Mouse (Mus musculus) duodenum, adult 2 months (tissue): ENCODE results near the gene Dbndd1. TPM values are rescaled to one million over a fixed set of nuclear protein-coding genes. Genes with fewer than 3 reads are reported as not detected.

Source experiments
- polyA plus RNA-seq: library from polyadenylated mRNA; depleted of rRNA; stranded (reverse); fragments of >200 nt; gene quantifications from 2 replicates; pipeline ENCODE4 v1.2.3, GENCODE M21; 2012; ENCODE audit warnings: low replicate concordance; rRNA removed

The Dbndd1 gene
- 0.12 and 0.57 TPM in 2 replicates for polyA plus RNA-seq

DNA sequence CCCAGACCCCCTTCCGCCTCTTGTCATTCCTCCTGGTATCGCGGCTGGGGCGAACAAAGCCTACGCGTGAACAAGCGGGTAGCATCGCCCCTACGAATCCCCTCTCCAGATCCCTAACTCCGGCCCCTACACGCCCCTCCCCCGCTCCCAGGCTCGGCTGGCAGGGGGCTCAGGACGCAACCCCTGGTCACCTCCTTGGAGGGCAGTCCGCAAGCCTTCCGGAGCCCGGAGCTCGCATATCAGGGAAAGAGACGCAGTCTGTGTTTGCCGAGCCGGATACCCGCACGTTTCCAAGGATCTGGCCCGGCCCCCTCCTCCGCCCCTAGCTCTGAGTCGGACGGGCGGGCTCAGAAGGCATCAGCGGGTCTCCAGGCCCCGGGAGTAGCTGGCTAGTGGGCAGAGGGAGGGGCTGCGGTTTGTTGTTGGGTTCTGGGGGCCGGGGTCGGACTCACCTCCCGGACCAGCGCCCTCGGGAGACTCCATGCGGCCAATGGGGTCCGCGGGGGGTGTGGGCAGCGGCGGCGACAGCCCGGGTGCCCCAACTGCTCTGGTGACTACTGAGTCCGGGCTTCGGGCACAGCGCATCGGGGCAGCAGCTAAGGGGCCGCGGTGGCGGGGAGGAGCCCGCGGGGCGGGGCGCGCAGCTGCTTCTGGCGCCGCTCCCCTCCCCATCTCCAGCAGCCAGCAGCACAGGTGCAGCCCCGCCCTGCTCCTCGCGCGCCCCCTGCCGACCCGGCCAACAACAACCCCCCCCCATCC is at the start of gene Dbndd1:
Gene Dbndd1, minus strand, starts transcription at position 683 of the 759 bp plus-strand sequence.

DNA sequence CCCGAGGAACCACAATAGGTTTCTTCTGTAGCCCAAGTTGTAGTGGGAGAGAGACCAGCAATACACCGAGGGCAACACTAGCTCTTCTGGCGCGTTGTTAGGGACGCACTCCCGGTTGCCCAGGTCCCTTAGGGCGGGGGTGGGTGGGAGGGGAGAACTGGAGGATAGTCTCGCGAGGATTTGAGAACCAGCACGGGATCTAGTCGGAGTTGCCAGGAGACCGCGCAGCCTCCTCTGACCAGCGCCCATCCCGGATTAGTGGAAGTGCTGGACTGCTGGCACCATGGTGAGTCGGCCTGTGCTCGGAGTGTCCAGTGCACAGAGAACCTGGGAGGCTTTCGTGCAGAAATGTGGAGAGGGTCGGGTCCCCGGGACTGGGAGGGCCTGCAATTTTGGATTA is 3.4 kb upstream of the Dbndd1 start, which contains the start of gene Gas8:
Gene Gas8, plus strand, starts transcription at position 168 of the 400 bp plus-strand sequence.

DNA sequence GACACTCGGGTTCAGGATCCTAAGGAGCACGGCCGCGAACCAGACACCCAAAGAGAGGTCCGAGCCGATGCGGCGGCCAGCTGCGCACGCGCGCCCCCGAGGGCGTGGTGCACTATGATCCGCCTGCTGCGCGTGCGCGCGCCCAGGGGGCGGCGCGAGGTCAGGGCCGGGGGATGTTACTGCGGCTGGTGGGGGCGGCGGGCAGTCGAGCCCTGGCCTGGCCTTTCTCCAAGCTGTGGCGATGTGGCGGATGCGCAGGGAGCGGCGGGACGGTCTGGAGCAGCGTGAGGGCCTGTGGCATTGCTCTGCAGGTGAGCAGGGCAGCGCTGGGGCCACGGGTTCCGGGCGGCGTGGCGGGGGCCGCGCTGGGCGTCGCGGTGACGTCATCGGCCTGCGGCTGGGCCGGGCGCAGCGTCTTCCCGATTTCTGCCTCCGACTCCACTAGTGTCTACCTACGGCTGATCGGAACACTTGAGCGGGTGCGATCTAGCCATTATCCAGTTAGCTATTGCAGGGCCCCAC is 37.5 kb downstream of the Dbndd1 start, which contains the start of gene Afg3l1:
Gene Afg3l1, plus strand, starts transcription at position 167 of the 522 bp plus-strand sequence.

Other genes with a start within 250 kb of the Dbndd1 start
- gene Fanca, start 196.9 kb downstream of the Dbndd1 start, polyA plus RNA-seq, result 19.5 and 32.4 TPM in 2 replicates
- gene Spire2, start 182.8 kb downstream of the Dbndd1 start, polyA plus RNA-seq, result 27.8 and 46.5 TPM in 2 replicates
- 99.9 and 118 TPM in 2 replicates for gene Tcf25, start 141.7 kb downstream of the Dbndd1 start, polyA plus RNA-seq
- gene Mc1r, start 108.4 kb downstream of the Dbndd1 start, polyA plus RNA-seq, result not detected in 2 replicates
- gene Tubb3, start 104.0 kb downstream of the Dbndd1 start, polyA plus RNA-seq, result 7.2 and 15.3 TPM in 2 replicates
- gene Def8, start 91.9 kb downstream of the Dbndd1 start, polyA plus RNA-seq, result 17.8 and 24.0 TPM in 2 replicates
- 14.9 and 17.9 TPM in 2 replicates for gene Afg3l1, start 37.6 kb downstream of the Dbndd1 start, polyA plus RNA-seq
- gene Gas8, start 3.4 kb upstream of the Dbndd1 start, polyA plus RNA-seq, result 1.4 and 2.0 TPM in 2 replicates
- gene Rhou, start 138.5 kb upstream of the Dbndd1 start, polyA plus RNA-seq, result 16.4 and 22.2 TPM in 2 replicates